Mouse (Mus musculus): Measurements from ENCODE around the gene Rrnad1. TPM values are rescaled to one million over a fixed set of nuclear protein-coding genes. Genes with fewer than 3 reads are reported as not detected.
"Not testable (repeated sequence)": the region's sequence is repeated elsewhere in the genome, so short reads cannot be mapped to it uniquely, and the experiment has no call there.

The Rrnad1 gene
- polyA plus RNA-seq, 1 experiment, result 1.3 TPM

DNA sequence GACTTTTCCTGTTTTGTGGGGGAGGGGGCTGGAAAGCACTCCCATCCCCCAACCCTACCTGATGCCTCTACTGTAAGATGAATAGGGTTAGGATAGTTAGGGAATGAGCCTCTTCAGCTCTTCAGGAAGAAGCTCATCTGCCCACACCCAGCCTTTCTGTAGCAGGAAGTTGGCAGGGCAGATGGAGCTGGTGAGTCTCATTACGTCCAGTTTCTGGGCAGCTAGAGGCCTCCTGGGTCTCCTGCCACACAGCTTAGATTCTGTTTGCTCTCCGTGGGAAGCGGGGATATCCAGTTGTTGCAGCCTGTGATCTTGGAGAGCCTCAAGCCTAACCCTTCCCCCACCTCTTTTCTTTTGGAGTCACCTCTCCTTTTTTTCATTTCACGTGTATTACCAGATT lies 20.6 kb downstream of the Rrnad1 start:
- H3K36me3 ChIP-seq (ENCODE audit: control insufficient read depth), result peaks cover 69% of the 10 kb centered on the region
- H3K4me3 ChIP-seq (replicated peaks), result peak overlapping the region; percentile 100
- TF ChIP-seq GATA1 (IDR thresholded peaks at IDR 0.05; ENCODE audit: low read length), result no peak
- no peak for TF ChIP-seq TAL1 (IDR thresholded peaks at IDR 0.05; ENCODE audit: low read length)
- no peaks in the 10 kb centered on the region for H3K9me3 ChIP-seq (ENCODE audit: control insufficient read depth, low read length)
- H3K4me1 ChIP-seq (ENCODE audit: control insufficient read depth), result peaks cover 88% of the 10 kb centered on the region
- H3K27me3 ChIP-seq (ENCODE audit: control insufficient read depth), result no peaks in the 10 kb centered on the region

DNA sequence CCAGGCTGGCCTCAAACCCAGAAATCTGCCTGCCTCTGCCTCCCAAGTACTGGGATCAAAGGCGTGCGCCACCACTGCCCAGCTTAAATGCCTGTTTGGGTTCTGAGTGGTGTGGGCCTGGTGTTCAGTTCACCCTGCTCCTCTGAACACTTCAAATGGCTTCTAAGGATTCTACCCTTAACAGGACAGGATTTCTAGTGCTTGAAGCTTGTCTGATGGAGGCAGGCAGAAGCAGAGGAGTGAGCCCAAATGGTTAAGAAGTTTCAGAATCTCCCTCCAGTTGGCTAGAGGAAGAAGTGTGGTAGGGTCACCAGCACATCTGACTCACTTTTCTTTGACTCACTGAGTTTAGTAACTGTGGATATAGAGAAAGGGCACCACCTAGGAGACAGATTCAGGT lies 21.1 kb downstream of the Rrnad1 start:
- Histone ChIP-seq H3K27me3 (ENCODE audit: control insufficient read depth) (no peaks in the 10 kb centered on the region), H3K36me3 (ENCODE audit: control insufficient read depth) (peaks cover 64% of the 10 kb centered on the region), H3K9me3 (ENCODE audit: control insufficient read depth, low read length) (no peaks in the 10 kb centered on the region), H3K4me3 (replicated peaks) (peak overlapping the region; percentile 100), H3K4me1 (ENCODE audit: control insufficient read depth) (peaks cover 87% of the 10 kb centered on the region)
- no peak for TF ChIP-seq TAL1 (IDR thresholded peaks at IDR 0.05; ENCODE audit: low read length)
- no peak for TF ChIP-seq GATA1 (IDR thresholded peaks at IDR 0.05; ENCODE audit: low read length)

DNA sequence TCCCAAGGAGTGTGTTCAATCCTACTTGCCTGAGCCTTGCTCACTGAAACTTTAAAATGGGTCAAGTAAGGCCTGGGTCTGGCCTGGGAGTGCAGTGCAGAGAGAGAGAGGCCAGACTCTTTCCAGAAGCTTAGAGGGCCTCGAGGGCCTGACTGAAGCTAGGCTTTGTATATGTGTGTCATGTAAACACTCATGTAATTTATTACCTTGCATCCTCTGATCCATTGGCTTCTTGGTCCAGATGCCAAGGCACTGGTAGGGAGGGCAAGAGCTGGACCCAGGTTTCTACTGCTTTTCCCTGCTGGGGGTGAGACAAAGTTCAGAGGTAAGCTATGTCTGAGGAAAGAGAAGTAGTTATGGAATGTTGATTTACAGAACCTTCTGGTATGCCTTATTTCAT lies 22.6 kb downstream of the Rrnad1 start:
- Histone ChIP-seq H3K9me3 (ENCODE audit: control insufficient read depth, low read length) (no peaks in the 10 kb centered on the region), H3K4me3 (replicated peaks) (peak overlapping the region; percentile 100), H3K27me3 (ENCODE audit: control insufficient read depth) (no peaks in the 10 kb centered on the region), H3K36me3 (ENCODE audit: control insufficient read depth) (peaks cover 49% of the 10 kb centered on the region), H3K4me1 (ENCODE audit: control insufficient read depth) (peaks cover 80% of the 10 kb centered on the region)
- TF ChIP-seq GATA1 (IDR thresholded peaks at IDR 0.05; ENCODE audit: low read length) (no peak), TAL1 (IDR thresholded peaks at IDR 0.05; ENCODE audit: low read length) (no peak)

DNA sequence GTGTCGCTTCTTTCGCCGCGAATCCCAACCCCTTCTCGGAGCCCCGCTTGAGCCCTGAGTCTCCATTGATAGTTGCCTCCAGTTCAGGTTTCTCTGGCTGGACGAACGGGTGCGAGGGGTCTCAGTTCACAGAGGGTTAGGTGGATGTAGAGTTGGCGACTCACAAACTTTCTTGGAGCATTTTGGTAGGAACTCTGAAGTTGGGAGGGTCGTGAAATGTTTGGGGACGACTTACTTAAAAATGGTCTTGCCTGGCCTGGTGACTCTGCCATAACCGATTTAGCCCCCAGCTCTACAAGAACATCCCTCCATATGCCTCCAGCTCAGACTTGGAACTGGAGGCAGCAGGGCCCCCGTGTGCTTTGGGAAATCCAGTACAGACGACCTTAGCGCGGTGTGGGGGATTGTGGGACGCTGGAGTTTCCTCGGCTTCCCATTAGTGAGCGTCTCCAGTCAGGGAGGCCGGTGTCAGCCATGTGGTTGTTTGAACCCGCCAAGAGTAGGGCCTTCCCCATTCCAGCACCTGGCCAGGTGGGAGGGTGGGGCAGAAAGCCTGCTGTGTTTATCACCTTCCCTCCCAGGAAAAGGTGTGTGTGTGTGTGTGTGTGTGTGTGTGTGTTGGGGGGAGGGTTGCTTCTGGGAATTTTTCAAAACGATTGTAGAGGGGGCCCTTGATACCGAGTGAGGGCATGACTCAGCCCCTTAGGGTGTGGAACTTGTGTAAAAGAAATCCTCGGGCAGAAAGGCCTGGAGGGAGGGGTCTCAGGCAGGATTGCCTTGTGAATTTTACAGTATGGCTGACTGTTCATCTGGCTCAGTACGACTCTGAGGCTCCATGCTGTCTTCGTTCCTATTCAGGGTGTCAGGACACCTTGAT lies 23.3 kb downstream of the Rrnad1 start:
- H3K4me3 ChIP-seq (replicated peaks), result peak overlapping the region; percentile 100
- H3K36me3 ChIP-seq (ENCODE audit: control insufficient read depth), result peaks cover 43% of the 10 kb centered on the region
- H3K4me1 ChIP-seq (ENCODE audit: control insufficient read depth), result peaks cover 78% of the 10 kb centered on the region
- no peaks in the 10 kb centered on the region for H3K27me3 ChIP-seq (ENCODE audit: control insufficient read depth)
- H3K9me3 ChIP-seq (ENCODE audit: control insufficient read depth, low read length), result no peaks in the 10 kb centered on the region
- TF ChIP-seq GATA1 (IDR thresholded peaks at IDR 0.05; ENCODE audit: low read length), result no peak
- no peak for TF ChIP-seq TAL1 (IDR thresholded peaks at IDR 0.05; ENCODE audit: low read length)

DNA sequence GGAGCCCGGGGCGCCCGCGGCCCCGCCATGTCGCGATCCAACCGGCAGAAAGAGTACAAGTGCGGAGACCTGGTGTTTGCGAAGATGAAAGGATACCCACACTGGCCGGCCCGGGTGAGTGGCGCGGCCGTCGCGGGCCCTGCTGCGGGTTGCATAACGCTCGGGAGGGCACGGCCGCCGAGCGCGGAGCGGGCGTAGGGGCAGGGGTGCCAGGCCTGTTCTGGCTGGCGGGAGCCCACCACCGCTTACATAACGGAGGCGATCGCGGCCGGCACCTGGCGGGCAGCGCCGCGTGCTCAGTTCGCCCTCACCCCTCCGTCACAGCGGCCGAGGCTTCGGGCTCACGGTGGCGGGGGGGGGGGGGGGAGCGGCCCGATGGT lies 23.9 kb downstream of the Rrnad1 start:
- no peak for TF ChIP-seq GATA1 (IDR thresholded peaks at IDR 0.05; ENCODE audit: low read length)
- no peak for TF ChIP-seq TAL1 (IDR thresholded peaks at IDR 0.05; ENCODE audit: low read length)
- Histone ChIP-seq H3K4me3 (replicated peaks) (peak overlapping the region; percentile 100), H3K4me1 (ENCODE audit: control insufficient read depth) (peaks cover 78% of the 10 kb centered on the region), H3K27me3 (ENCODE audit: control insufficient read depth) (no peaks in the 10 kb centered on the region), H3K9me3 (ENCODE audit: control insufficient read depth, low read length) (no peaks in the 10 kb centered on the region), H3K36me3 (ENCODE audit: control insufficient read depth) (peaks cover 37% of the 10 kb centered on the region)

DNA sequence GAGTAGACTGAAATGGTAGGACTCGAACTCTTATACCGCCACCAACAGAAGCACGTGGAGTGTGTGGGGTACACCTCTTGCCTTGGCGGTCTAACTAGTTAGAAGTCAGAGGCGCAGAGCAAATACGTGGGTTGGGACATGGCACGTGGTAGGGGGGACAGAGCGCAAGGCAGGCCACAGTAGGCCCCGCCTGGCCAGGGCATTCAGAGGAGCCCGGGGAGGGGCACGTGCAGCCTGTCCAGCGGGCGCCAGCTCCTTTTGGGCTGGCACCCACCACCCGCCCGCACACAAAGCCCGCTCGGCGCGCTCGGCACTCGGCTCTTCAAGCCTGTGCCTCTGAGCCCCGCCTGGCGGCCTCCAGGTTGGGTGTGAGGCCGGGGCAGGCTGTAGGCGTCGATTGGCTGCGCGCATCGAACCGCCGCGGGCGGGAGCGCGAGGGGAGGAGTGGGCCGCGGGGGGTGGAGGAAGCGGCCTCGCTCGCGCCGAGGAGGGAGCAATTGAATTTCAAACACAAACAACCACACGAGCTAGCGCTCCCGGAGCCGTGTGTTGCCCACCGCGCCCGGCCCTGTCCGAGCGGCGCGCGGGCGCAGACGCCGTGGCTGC lies 24.5 kb downstream of the Rrnad1 start, which contains the start of gene Hdgf:
Hdgf (plus strand) TSS at position 442 of the 606 bp plus-strand sequence.
- Histone ChIP-seq H3K4me3 (replicated peaks) (peak within 1 kb of the TSS; percentile 100), H3K4me1 (ENCODE audit: control insufficient read depth) (peaks cover 78% of the 10 kb centered on the region), H3K36me3 (ENCODE audit: control insufficient read depth) (peaks cover 31% of the 10 kb centered on the region), H3K9me3 (ENCODE audit: control insufficient read depth, low read length) (no peaks in the 10 kb centered on the region), H3K27me3 (ENCODE audit: control insufficient read depth) (no peaks in the 10 kb centered on the region)
- TF ChIP-seq GATA1 (IDR thresholded peaks at IDR 0.05; ENCODE audit: low read length) (no peak), TAL1 (IDR thresholded peaks at IDR 0.05; ENCODE audit: low read length) (no peak)

DNA sequence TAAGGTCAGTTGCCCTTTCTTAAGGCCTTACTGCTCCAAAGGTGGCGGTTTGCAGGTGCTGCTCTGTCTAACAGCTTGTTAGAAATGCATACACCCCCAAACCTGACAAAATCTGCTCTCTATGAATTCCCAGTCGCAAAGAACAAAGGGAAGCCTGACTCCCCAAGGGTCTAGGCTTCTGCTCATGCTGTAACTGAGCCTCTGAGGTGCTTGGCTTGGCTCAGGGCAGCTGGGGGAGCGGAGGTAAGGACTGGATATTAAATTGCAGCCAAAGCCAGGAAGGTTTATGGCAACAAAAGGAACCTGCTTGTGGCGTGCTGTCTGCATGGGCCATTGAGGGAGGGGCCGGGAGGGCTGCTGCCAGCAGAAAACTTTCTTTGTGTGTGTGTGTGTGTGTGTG lies 26.7 kb downstream of the Rrnad1 start:
- Histone ChIP-seq H3K4me3 (replicated peaks) (no peak overlapping the region), H3K36me3 (ENCODE audit: control insufficient read depth) (peaks cover 15% of the 10 kb centered on the region), H3K9me3 (ENCODE audit: control insufficient read depth, low read length) (no peaks in the 10 kb centered on the region), H3K4me1 (ENCODE audit: control insufficient read depth) (peaks cover 76% of the 10 kb centered on the region), H3K27me3 (ENCODE audit: control insufficient read depth) (no peaks in the 10 kb centered on the region)
- no peak for TF ChIP-seq TAL1 (IDR thresholded peaks at IDR 0.05; ENCODE audit: low read length)
- TF ChIP-seq GATA1 (IDR thresholded peaks at IDR 0.05; ENCODE audit: low read length), result no peak

DNA sequence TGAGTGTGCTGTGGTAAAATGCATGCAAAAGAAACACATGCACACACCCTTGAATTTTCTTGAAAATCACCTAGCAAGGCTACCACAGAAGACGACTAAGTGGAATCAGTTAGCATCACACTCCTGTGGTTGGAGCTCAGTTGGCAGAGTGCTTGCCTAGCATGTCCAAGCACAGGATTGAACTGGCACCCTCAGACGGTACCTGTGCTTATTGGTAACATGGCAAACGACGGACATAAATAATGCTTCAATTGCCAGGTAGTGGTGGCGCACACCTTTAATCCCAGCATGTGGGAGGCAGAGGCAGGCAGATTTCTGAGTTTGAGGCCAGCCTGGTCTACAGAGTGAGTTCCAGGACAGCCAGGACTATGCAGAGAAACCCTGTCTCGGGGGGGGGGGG lies 28.6 kb downstream of the Rrnad1 start:
- H3K27me3 ChIP-seq (ENCODE audit: control insufficient read depth); H3K4me3 ChIP-seq (replicated peaks): not testable (repeated sequence)
- peaks cover 63% of the 10 kb centered on the region for H3K4me1 ChIP-seq (ENCODE audit: control insufficient read depth)

DNA sequence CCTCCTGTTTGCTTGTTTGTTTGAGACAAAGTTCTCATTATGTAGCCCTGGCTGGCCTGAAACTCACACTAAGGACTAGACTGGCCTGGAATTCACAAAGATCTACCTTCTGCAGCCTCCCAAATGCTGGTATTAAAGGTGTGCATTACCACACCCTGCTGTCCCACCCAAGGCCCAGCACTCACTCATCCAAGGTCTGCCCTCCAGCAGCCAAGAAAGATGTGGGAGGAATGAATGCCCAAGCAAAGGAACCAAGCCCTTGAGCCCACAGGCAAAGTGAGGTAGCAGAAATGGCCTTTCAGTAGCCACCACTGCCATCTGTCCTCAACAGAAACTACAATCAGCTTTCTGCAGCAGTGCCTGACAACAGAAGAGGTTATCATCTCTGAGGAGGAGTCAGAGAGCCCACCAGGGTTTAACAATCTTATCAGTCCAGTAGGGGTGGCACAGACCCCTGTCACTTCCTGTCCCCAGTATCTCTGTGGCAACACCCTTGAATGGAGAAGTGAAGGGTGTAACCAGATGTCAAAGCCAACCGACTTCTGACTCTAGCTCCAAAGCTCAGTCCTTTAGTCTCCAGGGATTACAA lies 29.4 kb downstream of the Rrnad1 start:
- Histone ChIP-seq H3K4me3 (replicated peaks) (peak overlapping the region; percentile 55), H3K36me3 (ENCODE audit: control insufficient read depth) (peaks cover 3% of the 10 kb centered on the region; the same call in 1 of the 2 replicates), H3K9me3 (ENCODE audit: control insufficient read depth, low read length) (no peaks in the 10 kb centered on the region), H3K27me3 (ENCODE audit: control insufficient read depth) (no peaks in the 10 kb centered on the region), H3K4me1 (ENCODE audit: control insufficient read depth) (peaks cover 62% of the 10 kb centered on the region)
- TF ChIP-seq GATA1 (IDR thresholded peaks at IDR 0.05; ENCODE audit: low read length) (peak; percentile 90), TAL1 (IDR thresholded peaks at IDR 0.05; ENCODE audit: low read length) (peak; percentile 88)

More for the DNA sequence above, 28.6 kb downstream of the Rrnad1 start:
- H3K9me3 ChIP-seq (ENCODE audit: control insufficient read depth, low read length); H3K36me3 ChIP-seq (ENCODE audit: control insufficient read depth): not testable (repeated sequence)

Measured in erythroblast, embryonic 14.5 days (primary cell).